Mouse (Mus musculus) embryo, embryonic 10 days (tissue): Measurements from ENCODE around the gene Prkca.

Source experiments
- DNase-seq: peaks from one replicate; pipeline ENCODE4 v3.0.0-alpha.2; 2015; ENCODE audit warnings: low spot score

Gene Prkca

DNA sequence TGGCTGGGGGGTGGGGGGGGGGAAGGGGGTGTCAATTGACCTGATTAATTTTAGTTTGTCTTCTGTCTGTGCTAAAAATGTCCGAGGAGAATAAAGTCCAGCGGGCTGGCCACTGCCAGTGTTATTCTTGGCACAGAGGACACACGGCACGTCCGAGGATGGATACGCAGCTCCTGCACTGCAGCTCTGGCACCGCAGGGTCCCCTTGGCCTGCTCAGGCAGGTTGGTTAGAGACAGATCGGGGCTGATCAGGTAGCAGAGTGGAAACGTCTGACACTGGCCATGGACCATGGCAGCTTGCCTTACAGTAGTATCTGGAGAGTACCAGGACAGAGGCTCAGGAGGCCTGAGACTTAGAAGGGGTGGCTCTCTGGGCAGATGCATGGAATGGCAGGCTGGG, 393.5 kb downstream of the Prkca start:
- no peak for DNase-seq

DNA sequence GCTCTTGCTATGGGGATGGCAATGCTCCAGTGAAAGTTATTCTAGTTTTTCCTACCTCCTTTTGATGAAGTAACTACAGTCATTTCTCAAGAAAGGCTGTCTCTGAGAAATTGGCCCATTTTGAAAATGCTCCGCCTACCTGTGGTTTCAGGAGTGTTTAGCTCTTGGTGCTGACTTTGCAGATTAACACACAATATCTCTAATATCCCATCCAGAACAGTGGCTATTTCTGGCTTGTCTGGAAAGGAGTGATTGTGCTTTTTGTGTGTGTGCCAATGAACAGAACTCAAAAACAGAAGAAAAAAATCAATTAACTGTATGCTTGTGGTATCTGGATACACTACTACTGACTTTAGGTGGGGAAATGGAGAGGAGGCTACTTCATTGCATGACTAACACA, 395.8 kb downstream of the Prkca start:
- DNase-seq: no peak

DNA sequence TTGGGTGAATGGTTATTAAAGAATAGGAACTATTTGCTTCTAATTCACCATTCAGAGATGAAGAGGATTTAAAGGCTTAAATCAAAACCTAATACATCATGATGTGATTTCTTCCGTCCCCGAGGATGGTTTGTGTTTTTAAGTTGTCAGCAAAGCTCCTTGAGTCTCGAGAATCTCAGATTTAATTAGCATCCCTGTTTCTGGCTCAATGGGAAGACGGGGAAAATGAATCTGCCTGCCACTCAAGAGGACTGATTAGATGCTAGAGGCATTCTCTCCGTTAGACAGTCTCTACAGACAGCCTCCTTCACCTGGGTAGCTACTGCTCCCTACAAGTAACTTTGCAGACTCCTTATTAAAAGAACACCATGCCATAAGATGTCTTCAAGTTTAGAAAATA, 396.9 kb downstream of the Prkca start:
- DNase-seq: no peak

DNA sequence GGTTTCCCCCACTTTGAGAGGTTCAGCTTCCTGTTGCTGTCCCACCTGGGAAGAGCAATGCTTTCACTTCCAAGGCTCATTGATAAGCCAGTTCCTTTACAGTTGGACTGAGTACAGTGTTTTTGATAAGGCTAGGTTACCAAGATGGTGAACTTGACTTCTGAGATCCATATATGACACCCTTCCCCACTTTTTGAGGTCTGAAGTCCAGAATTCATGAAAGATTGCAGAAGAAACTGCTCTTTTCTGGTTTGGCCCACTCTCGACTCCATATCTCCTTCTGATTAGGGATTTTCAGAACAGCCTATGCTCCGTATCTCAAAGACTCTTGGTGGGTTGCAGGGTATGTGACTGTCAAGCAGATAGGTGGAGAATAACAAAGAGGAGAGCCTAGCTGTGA, 406.8 kb downstream of the Prkca start:
- DNase-seq: no peak

DNA sequence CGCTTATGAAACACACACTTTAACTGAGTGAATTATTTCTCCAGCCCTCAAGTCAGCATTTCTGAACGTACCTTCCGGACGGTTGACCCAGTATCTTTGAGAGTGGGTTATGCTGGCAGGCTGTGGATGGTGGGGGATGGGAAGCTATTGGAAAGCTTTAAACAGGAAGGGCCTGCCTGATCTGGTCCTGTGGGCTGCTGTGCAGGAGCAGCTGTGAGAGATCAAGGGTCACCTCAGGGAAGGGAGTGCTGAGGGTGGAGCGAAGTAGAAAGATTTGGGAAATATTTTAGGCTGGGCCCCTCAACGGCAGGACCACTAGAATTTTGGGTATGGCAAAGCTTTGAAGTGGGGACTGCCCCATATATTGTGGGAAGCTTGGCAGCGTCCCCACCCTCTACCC, 412.0 kb downstream of the Prkca start:
- DNase-seq: no peak

DNA sequence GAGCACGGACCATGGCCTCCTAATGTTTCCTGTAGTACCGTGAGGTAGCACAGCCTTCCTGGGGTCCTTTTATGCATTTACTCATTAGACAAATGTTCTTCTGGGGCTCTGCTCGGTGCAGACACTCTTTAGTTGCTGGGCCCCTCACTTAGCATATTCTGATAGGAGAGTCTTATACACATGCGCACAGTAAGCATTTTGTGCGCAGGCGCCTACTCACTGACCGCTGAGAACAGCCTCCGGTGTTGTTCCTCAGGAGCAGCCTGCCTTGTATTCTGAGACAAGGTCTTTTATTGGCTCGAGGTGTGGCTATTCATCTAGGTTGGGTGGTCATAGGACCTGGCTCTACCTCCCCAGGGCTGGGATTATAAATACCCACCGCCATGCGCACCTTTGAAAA, 412.4 kb downstream of the Prkca start:
- no peak for DNase-seq

DNA sequence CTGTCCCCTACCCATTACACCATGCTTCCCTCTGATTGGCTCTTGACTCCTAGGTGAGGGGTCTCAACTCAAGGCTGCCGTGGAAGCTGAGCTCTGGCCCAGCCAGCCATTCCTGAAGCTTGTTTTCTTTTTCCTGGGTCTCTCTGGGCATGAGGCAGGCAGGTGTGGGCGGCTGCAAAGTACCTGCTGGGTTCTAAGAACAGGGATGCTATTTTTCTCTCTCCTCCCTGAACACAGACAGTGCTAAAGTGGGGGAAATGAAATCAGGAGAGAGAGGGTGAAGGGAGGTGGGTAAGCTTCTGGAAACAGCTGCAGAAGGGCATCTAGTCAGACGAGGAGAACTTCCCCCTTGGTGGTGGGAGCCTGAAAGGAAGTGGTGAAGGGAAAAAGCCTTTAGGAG, 414.0 kb downstream of the Prkca start:
- DNase-seq: no peak

DNA sequence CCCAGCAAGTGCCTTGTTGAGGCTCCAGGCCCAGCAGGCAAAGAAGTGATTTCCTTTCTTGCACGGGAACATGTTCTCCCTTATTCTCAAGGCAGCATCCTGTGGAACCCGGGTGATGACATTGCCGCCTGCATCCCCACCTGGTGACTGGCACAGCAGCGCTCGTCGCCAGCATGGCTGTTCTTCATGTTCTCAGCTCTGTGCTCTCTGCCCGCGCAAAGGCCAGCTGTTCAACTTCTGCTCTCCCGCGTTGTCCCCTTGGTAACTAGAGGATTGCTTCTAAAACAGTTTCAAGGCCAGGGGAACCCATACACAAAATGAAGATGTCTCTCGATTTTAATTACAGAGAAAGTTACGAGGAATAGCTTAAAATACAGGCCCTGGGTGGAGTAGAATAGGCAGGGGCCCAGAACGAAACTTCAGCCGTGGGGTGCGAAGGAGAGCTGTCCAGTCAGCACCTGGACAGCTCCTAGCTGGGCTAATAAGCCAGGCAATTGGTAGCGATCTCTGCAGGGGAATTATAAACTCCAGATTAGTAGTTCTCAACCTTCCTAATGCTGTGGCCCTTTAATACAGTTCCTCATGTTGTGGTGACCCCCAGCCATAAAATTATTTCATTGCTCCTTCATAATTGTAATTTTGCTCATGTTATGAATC, 423.7 kb downstream of the Prkca start:
- DNase-seq: peak; percentile 55

DNA sequence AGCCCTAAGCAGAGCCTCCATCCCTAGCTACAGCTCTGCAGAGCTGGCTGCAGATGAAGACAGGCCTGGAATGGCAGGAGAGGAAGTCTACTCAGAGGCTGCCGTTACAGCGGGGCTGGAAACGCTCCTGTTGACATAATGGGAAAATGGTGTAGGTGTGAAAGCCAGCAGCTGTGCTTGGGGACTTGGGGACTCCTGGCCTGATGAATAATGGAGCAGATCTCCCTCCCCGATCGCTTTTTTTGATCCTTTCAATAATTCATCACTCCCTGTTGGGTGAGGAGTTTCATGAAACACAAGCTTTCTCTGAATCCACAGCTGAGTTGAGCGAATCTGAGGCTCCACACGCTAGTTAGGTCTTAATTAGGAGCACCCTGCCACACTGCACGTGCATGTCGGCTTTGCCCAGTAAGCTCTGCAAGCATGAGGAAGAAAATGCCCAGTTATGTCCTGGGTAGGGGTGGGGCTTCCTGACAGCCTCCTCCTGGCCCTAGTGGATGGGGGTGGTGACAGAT, 425.9 kb downstream of the Prkca start:
- no peak for DNase-seq

DNA sequence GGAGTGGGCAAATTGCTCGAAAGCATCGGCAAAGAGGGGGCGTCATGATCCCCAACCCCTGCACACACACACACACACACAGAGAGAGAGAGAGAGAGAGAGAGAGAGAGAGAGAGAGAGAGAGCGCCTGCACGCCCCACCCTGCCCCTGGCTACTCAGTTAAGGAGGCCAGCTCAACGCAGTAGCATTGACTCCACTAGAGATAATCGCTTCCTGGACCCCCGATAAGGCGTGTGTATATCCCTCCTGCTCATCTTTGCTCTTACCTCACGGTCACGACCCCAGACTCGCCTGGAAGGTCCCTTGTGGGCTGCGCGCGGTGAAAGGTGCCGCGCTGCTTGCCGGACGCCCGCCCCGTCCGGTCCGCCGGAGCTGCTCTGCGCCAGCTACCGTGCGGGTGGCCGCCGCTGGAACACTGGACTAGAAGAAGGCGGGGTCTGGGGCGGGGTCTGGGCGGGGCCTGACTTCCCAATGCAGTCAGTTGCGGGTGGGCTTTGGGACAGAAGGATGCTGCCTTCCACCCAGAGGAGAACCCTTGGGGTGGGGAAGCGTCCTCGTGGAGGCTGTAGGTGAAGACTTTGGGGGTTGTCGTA, 429.0 kb downstream of the Prkca start, which contains the start of gene Cacng5:
TSS of gene Cacng5 (minus strand) at position 422 of the 593 bp plus-strand sequence.
- DNase-seq: peak; percentile 64

DNA sequence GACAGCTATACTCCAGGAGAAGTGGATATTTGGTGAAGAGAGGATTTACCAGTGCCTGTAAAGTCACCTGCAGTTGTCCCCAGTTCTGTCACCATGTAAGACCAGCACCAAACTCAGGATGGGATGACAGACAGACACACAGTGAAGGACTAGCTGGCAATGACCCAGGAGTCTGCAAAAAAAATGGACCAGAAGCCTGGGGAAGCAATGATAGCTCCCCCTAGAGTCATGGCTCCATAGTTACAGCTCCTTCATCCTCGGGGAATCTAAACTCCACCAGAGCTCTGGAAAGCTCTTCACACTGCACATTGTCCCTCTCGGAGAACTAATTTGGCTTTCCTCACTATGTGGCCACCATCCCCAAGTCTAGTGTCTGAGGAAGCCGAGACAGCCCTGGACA, 430.4 kb downstream of the Prkca start:
- no peak for DNase-seq

DNA sequence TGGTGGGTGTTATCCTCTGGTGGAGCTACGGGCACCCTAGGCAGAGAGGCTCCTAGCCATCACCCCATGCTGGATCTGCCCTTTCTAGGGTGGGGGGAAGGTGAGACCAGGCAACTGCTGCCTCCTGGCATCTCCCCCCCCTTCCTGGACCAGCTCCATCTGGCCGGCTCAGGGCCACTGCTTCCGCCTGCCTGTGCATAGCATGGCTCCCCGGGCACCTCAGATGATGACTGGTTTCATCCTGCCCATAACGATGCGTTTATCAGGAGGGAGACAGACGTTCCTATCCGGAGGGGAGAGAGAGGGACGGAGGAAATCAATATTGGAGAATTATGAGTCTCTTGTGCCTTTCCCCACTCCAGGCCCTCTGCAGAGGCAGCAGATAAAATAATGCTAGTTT, 438.4 kb downstream of the Prkca start:
- DNase-seq: no peak

DNA sequence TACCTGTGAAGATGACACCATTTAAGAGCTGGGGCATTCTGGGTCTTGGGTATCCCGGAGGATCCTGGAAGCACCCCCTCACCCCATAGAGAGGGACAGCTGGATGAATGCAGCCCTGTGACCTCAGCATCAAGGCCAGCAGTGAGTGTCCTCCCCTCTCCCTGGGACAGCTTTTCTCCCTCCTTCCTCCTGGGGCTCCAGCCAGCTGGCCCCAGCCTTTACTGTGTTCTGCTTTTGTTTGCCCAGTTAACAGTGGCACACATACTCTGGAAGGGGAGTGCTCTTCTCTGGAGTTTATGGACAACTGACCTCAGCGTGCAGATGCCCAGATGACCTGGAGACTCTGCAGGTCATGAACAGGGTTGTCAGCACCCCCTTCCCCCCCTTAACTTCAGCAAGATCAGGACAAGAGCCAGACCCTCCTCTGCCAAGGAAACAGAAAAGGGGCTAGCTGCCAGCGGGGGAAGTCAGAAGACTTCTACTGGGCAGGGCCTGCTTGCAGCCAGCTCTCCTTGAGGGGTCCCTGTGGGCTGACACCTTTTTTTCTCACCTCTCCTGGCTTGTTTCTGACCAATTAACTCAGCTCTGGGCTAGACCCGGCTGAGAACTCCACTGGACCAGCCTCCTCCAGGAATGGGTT, 439.6 kb downstream of the Prkca start:
- DNase-seq: no peak

DNA sequence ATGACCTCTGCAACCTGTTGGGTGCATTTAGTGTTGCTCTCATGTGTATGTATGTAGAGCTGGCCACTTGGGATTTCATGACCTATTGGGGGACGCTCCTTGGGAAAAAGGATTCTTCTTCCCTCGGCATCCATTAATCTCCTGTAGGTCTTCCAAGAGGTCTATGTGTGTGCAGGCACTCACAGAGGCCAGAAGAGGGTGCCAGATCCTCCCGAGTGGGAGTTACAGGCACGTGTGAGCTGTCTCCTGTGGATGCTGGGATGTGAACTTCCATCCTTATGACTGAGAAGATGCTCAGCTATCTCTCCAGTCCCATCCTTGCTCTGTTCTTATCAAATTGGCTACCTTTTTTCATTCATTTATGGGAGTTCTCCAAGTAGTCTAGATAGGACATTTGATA, 443.3 kb downstream of the Prkca start:
- peak; percentile 49 for DNase-seq

DNA sequence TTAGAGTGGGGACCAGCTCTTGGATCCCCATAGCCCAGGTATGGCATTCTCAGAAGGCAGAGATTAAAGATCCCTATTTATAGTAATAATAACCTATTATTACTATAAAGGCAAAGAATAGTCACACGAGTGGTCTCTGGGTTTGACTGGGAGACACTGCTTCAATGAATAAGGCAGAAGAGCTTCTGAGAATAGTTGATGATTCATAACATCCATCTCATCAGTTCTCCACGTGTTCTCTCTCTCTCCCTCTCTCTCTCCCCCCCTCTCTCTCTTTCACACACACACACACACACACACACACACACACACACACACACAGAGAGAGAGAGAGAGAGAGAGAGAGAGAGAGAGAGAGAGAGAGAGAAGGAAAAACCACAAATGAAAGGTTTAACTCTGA, 445.0 kb downstream of the Prkca start:
- no peak for DNase-seq

DNA sequence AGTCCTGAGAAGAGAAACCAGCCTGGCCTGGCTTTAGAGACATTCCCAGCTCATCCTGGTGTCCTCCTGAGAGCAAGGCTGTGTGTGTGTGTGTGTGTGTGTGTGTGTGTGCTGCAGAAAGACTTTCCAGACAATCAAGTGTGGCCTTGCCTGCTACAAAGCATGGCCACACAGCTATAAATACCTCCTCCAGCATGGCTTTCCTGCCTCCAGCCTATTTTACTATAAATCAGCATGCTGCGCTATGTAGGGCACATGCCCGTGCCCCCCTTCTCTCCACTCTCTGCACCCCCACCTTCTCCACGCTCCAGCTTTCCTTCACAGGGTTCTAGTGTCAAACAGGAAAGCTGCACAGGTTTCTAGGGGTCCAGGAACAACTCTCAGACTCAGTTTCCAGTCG, 448.1 kb downstream of the Prkca start:
- DNase-seq: no peak

DNA sequence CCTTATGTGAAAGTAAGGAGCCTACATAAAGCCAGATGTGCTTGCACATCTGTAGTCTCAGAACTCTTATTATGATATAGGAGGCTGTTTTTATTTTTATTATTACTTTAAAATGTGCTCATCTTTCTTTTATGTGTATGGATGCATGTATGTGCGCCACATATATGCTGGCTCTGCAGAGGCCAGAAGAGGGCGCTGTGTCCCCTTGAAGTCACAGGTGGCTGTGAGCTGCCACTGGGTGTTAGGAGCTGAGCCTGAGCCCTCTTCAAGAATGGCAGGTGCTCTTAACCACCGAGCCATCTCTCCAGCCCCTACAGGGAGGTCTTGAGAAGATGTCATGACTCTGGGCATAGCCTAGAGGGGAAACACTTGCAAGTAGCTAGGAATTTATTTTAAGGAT, 452.4 kb downstream of the Prkca start:
- no peak for DNase-seq

DNA sequence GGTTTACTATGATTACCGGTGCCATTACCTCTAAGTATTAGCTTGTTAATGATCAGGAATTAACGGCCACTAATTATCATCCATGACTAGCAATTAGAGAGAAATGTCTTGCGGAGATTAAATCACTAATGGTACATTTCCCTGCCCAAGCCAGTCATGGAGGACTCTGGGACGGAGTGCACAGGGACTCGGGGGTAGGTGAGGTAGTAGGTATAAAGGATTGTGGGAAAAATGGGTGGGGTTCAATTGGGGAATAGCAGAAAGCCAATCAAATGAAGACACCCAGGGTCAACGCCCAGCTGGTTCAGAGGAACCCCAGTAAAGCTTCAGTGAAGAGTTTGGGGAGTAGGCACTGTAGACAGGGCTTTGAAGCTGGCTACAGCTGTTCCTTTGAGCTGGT, 456.4 kb downstream of the Prkca start:
- DNase-seq: no peak
